Mouse (Mus musculus) spleen, adult 12 weeks (tissue): Measurements from ENCODE around the gene Kcnh7.
A peak's percentile ranks its signal among the peaks of the same experiment; 100 is the strongest.

Experiments
- DNase-seq: peaks from one replicate; pipeline ENCODE4 v3.0.0; 2022; ENCODE audit warnings: low spot score

Gene Kcnh7

DNA sequence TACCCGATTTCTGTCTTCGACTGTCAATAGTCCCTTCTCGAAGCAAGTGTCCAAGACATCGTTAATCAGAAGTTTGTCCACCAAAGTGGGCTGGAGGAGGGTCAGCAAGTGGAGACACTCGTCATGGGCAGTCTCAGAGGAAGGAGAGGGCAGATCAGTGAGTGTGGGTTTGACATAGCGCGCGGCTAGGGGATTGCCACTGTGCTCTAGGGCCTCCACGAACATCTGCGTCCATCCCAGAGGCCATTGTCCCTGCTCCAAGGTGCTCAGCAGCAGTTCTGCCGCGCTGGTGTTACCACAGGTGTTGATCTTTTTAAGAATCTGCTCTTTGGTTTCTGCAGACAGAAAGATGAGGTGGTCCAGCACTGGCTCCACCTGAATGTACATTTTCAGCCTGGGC is 538.6 kb downstream of the Kcnh7 start:
- peak; percentile 40 for DNase-seq

DNA sequence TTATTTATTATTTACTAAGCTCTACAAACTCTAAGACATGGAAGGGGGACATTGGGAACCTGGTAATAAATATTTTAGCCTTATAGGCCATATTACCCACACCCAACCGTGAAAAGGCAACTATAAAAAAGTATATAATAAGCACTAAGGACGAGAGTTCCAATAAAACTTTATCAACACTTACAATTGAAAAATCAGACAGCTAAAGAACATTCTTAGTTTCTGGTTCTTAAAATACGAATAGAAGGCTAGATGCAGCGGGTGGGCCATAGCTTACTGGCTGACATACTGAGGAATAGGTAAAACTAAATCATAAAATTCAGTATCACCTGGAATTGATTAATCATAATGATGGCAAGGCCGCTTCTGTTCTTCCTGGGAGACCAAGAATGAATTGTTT is 539.2 kb downstream of the Kcnh7 start:
- DNase-seq: no peak
